Mouse (Mus musculus) hindbrain, postnatal 0 days (tissue): Measurements from ENCODE around the gene Olfr582. TPM values are rescaled to one million over a fixed set of nuclear protein-coding genes. Genes with fewer than 3 reads are reported as not detected.

Experiments
- ATAC-seq: fragments of 200-750 bp; cut with Nextera tagmentation; 2 replicates; pipeline ENCODE4 v1.8.0; 2017; ENCODE audit warnings: mild to moderate bottlenecking, moderate TSS enrichment, moderate library complexity
- DNase-seq: peaks from one replicate; pipeline ENCODE4 v3.0.0-alpha.2; 2015; ENCODE audit warnings: low spot score
- H3K27ac ChIP-seq: fragments of 300-500 bp; sonication (generic); 2 replicates; pipeline ENCODE4 v1.5.1; 2014; ENCODE audit warnings: mild to moderate bottlenecking
- H3K27me3 ChIP-seq: fragments of 300-500 bp; sonication (generic); 2 replicates; pipeline ENCODE4 v1.6.1; 2014; ENCODE audit warnings: low read length, mixed read lengths; ENCODE audit not compliant: insufficient read depth
- H3K36me3 ChIP-seq: fragments of 300-500 bp; sonication (generic); 2 replicates; pipeline ENCODE4 v1.6.1; 2014; ENCODE audit warnings: low read length, mixed read lengths; ENCODE audit not compliant: insufficient read depth
- H3K4me1 ChIP-seq: fragments of 300-500 bp; sonication (generic); 2 replicates; pipeline ENCODE4 v1.6.1; 2014; ENCODE audit warnings: antibody characterized with exemption, low read length, mixed read lengths; ENCODE audit not compliant: insufficient read depth
- H3K4me2 ChIP-seq: fragments of 300-500 bp; sonication (generic); 2 replicates; pipeline ENCODE4 v1.6.1; 2014; ENCODE audit warnings: low read depth, mild to moderate bottlenecking, low read length, moderate library complexity, mixed read lengths
- H3K4me3 ChIP-seq: fragments of 300-500 bp; sonication (generic); 2 replicates; pipeline ENCODE4 v1.5.1; 2014; ENCODE audit warnings: low read length
- H3K9ac ChIP-seq: fragments of 300-500 bp; sonication (generic); replicated peaks from 2 replicates; pipeline ENCODE4 v1.6.1; 2014; ENCODE audit warnings: mild to moderate bottlenecking, low read length, moderate library complexity, mixed read lengths
- H3K9me3 ChIP-seq: fragments of 300-500 bp; sonication (generic); 2 replicates; pipeline ENCODE4 v1.6.1; 2016; ENCODE audit warnings: low read length, mixed read lengths
- CTCF ChIP-seq: IDR thresholded peaks from 2 replicates; pipeline ENCODE4 v1.5.1; 2016; ENCODE audit warnings: antibody characterized with exemption, control low read depth, low read depth
- WGBS: fragments of 180-500 bp; shearing (Covaris S2); extraction: QIAGEN DNeasy Blood & Tissue Kit; methylation state at CpG from one replicate; pipeline ENCODE4 v1.1.7; 2014; 5-methylcytosine and 5-hydroxymethylcytosine counted together
- polyA plus RNA-seq: library from polyadenylated mRNA; unstranded; fragments of >200 nt; fragmentation: Nextera tagmentation; extraction: Ambion mirVana; gene quantifications from 2 replicates; pipeline ENCODE4 v1.2.1, GENCODE M21; 2015
- total RNA-seq: library from RNA; depleted of rRNA; stranded (reverse); fragments of >200 nt; gene quantifications from 2 replicates; pipeline ENCODE4 v1.2.3, GENCODE M21; 2014; rRNA removed

Gene Olfr582
- total RNA-seq (not detected in 2 replicates), polyA plus RNA-seq (not detected in 2 replicates)

GRCm38 (mm10) chr7:103037724-103038123 lies at the start of gene Olfr582:
TSS of gene Olfr582 (plus strand) at chr7:103038024.
- no peak within 1 kb of the TSS for H3K27ac ChIP-seq
- no peak for TF ChIP-seq CTCF
- H3K27me3 ChIP-seq: no peaks in the 10 kb centered on the region
- ATAC-seq (no peak), DNase-seq (no peak)
- H3K36me3 ChIP-seq: no peaks in the 10 kb centered on the region
- H3K4me2 ChIP-seq: no peak within 1 kb of the TSS
- no peaks in the 10 kb centered on the region for H3K4me1 ChIP-seq
- no peak within 1 kb of the TSS for H3K9ac ChIP-seq
- H3K9me3 ChIP-seq: no peaks in the 10 kb centered on the region
- H3K4me3 ChIP-seq: no peak within 1 kb of the TSS

- H3K9me3 ChIP-seq: no peaks in the 10 kb centered on the region
- DNase-seq: no peak
These were observed 48.6 kb upstream of the Olfr582 start, which contains the start of gene Olfr578 for GRCm38 (mm10) chr7:102989224-102989623. TSS of gene Olfr578 (minus strand) at chr7:102989324.

GRCm38 (mm10) chr7:103051000-103051399 lies 13.2 kb downstream of the Olfr582 start, which contains the start of gene Olfr583:
TSS of gene Olfr583 (plus strand) at chr7:103051300.
- Histone ChIP-seq H3K4me2 (no peak within 1 kb of the TSS), H3K27me3 (no peaks in the 10 kb centered on the region), H3K9me3 (no peaks in the 10 kb centered on the region), H3K36me3 (no peaks in the 10 kb centered on the region), H3K27ac (no peak within 1 kb of the TSS), H3K9ac (no peak within 1 kb of the TSS), H3K4me3 (no peak within 1 kb of the TSS), H3K4me1 (no peaks in the 10 kb centered on the region)
- DNase-seq (no peak), ATAC-seq (no peak)
- WGBS: 93% methylated on average over 1 of the region's 1 CpGs
- TF ChIP-seq CTCF: no peak

More at GRCm38 (mm10) chr7:102989224-102989623, 48.6 kb upstream of the Olfr582 start, which contains the start of gene Olfr578:
- Histone ChIP-seq H3K27ac (no peak within 1 kb of the TSS), H3K9ac (no peak within 1 kb of the TSS), H3K4me3 (no peak within 1 kb of the TSS), H3K27me3 (no peaks in the 10 kb centered on the region), H3K4me1 (no peaks in the 10 kb centered on the region), H3K36me3 (no peaks in the 10 kb centered on the region), H3K4me2 (no peak within 1 kb of the TSS)
- ATAC-seq: no peak
- TF ChIP-seq CTCF: no peak
- WGBS: 79% methylated on average over 3 of the region's 3 CpGs

GRCm38 (mm10) chr7:103081585-103081984 lies 43.8 kb downstream of the Olfr582 start, which contains the start of gene Olfr584:
TSS of gene Olfr584 (plus strand) at chr7:103081885.
- Histone ChIP-seq H3K9ac (no peak within 1 kb of the TSS), H3K4me2 (no peak within 1 kb of the TSS), H3K4me1 (no peaks in the 10 kb centered on the region), H3K27ac (no peak within 1 kb of the TSS), H3K4me3 (no peak within 1 kb of the TSS), H3K9me3 (no peaks in the 10 kb centered on the region), H3K36me3 (no peaks in the 10 kb centered on the region), H3K27me3 (no peaks in the 10 kb centered on the region)
- no peak for TF ChIP-seq CTCF
- 82% methylated on average over 1 of the region's 1 CpGs for WGBS
- ATAC-seq (no peak), DNase-seq (no peak)

Other genes starting within 250 kb of the Olfr582 start
- gene Olfr564, start 234.5 kb upstream of the Olfr582 start, total RNA-seq: not detected in 2 replicates
- gene Olfr564, start 234.5 kb upstream of the Olfr582 start, polyA plus RNA-seq: not detected in 2 replicates
- gene Olfr566, start 179.3 kb upstream of the Olfr582 start, total RNA-seq: not detected in 2 replicates
- gene Olfr566, start 179.3 kb upstream of the Olfr582 start, polyA plus RNA-seq: not detected in 2 replicates
- not detected in 2 replicates for gene Olfr568, start 160.9 kb upstream of the Olfr582 start, total RNA-seq
- gene Olfr568, start 160.9 kb upstream of the Olfr582 start, polyA plus RNA-seq: not detected in 2 replicates
- gene Olfr569, start 147.1 kb upstream of the Olfr582 start, total RNA-seq: not detected in 2 replicates
- gene Olfr569, start 147.1 kb upstream of the Olfr582 start, polyA plus RNA-seq: not detected in 2 replicates
- not detected in 2 replicates for gene Olfr570, start 143.4 kb upstream of the Olfr582 start, total RNA-seq
- gene Olfr570, start 143.4 kb upstream of the Olfr582 start, polyA plus RNA-seq: not detected in 2 replicates
- gene Olfr571, start 120.5 kb upstream of the Olfr582 start, total RNA-seq: not detected in 2 replicates
- not detected in 2 replicates for gene Olfr571, start 120.5 kb upstream of the Olfr582 start, polyA plus RNA-seq
- gene Olfr572, start 113.6 kb upstream of the Olfr582 start, total RNA-seq: not detected in 2 replicates
- not detected in 2 replicates for gene Olfr572, start 113.6 kb upstream of the Olfr582 start, polyA plus RNA-seq
- not detected in 2 replicates for gene Olfr573-ps1, start 95.4 kb upstream of the Olfr582 start, total RNA-seq
- not detected in 2 replicates for gene Olfr573-ps1, start 95.4 kb upstream of the Olfr582 start, polyA plus RNA-seq
- gene Olfr574, start 89.6 kb upstream of the Olfr582 start, total RNA-seq: not detected in 2 replicates
- not detected in 2 replicates for gene Olfr574, start 89.6 kb upstream of the Olfr582 start, polyA plus RNA-seq
- not detected in 2 replicates for gene Olfr575, start 79.2 kb upstream of the Olfr582 start, total RNA-seq
- not detected in 2 replicates for gene Olfr575, start 79.2 kb upstream of the Olfr582 start, polyA plus RNA-seq
- not detected in 2 replicates for gene Olfr576, start 75.4 kb upstream of the Olfr582 start, total RNA-seq
- not detected in 2 replicates for gene Olfr576, start 75.4 kb upstream of the Olfr582 start, polyA plus RNA-seq
- gene Olfr577, start 62.1 kb upstream of the Olfr582 start, total RNA-seq: not detected in 2 replicates
- not detected in 2 replicates for gene Olfr577, start 62.1 kb upstream of the Olfr582 start, polyA plus RNA-seq
- not detected in 2 replicates for gene Olfr578, start 48.7 kb upstream of the Olfr582 start, total RNA-seq
- gene Olfr578, start 48.7 kb upstream of the Olfr582 start, polyA plus RNA-seq: not detected in 2 replicates
- not detected in 2 replicates for gene Olfr583, start 13.3 kb downstream of the Olfr582 start, total RNA-seq
- not detected in 2 replicates for gene Olfr583, start 13.3 kb downstream of the Olfr582 start, polyA plus RNA-seq
- not detected in 2 replicates for gene Olfr584, start 43.9 kb downstream of the Olfr582 start, total RNA-seq
- not detected in 2 replicates for gene Olfr584, start 43.9 kb downstream of the Olfr582 start, polyA plus RNA-seq
- gene Olfr585, start 59.7 kb downstream of the Olfr582 start, total RNA-seq: not detected in 2 replicates
- gene Olfr585, start 59.7 kb downstream of the Olfr582 start, polyA plus RNA-seq: not detected in 2 replicates
- not detected in 2 replicates for gene Olfr586, start 87.6 kb downstream of the Olfr582 start, total RNA-seq
- not detected in 2 replicates for gene Olfr586, start 87.6 kb downstream of the Olfr582 start, polyA plus RNA-seq
- not detected in 2 replicates for gene Olfr588-ps1, start 102.9 kb downstream of the Olfr582 start, total RNA-seq
- gene Olfr588-ps1, start 102.9 kb downstream of the Olfr582 start, polyA plus RNA-seq: not detected in 2 replicates
- not detected in 2 replicates for gene Olfr589, start 118.3 kb downstream of the Olfr582 start, total RNA-seq
- gene Olfr589, start 118.3 kb downstream of the Olfr582 start, polyA plus RNA-seq: not detected in 2 replicates
- not detected in 2 replicates for gene Olfr591, start 140.3 kb downstream of the Olfr582 start, total RNA-seq
- not detected in 2 replicates for gene Olfr591, start 140.3 kb downstream of the Olfr582 start, polyA plus RNA-seq
- gene Olfr592, start 146.8 kb downstream of the Olfr582 start, total RNA-seq: not detected in 2 replicates
- gene Olfr592, start 146.8 kb downstream of the Olfr582 start, polyA plus RNA-seq: not detected in 2 replicates
- not detected in 2 replicates for gene Olfr593, start 173.8 kb downstream of the Olfr582 start, total RNA-seq
- not detected in 2 replicates for gene Olfr593, start 173.8 kb downstream of the Olfr582 start, polyA plus RNA-seq
- not detected in 2 replicates for gene Olfr594, start 179.0 kb downstream of the Olfr582 start, total RNA-seq
- gene Olfr594, start 179.0 kb downstream of the Olfr582 start, polyA plus RNA-seq: not detected in 2 replicates
- gene Usp17ld, start 214.5 kb downstream of the Olfr582 start, total RNA-seq: not detected in 2 replicates
- not detected in 2 replicates for gene Usp17ld, start 214.5 kb downstream of the Olfr582 start, polyA plus RNA-seq